In the genomic region with DNA sequence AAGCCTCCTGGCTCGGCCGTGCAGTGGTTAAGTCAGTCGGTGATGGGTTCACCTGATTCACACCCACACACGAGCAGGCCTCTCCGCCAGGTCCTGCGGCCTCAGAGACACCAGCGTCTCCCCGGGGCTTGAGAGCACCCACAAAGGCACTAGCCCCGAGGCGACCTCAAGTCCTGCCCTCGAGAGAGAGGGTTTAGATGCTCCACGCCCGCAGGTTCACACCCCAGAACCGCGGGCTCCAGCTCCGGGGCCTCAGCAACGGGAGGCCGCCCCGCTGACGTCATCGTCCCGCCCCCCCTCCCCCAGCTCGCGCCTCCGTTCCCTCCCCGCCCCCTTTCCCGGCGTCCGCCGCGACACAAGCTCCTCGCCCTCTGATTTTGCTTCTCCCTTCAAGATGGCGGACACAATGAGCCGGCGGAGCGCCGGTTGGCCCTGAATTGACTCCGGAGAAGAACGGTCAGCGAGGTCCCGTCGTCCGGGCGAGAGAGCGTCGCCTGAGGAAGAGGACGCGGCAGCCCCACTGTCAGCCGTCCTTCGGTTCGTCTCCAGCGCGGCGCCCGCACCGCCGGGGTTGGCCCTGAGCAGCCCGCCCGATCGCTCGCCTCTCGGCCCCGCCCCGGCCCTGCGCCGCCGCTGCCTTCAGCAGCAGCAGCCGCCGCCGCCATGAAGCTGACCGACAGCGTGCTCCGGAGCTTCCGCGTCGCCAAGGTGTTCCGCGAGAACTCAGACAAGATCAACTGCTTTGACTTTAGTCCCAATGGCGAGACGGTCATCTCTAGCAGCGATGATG, we compare ENCODE assay signal across 7 mouse cellular contexts. TPM values are rescaled to one million over a fixed set of nuclear protein-coding genes. Genes with fewer than 3 reads are reported as not detected.
DNase-seq lines count a peak whose midpoint lies in the region; ATAC-seq and TF ChIP-seq lines count a peak whose summit lies in the region.

A gene (plus strand): TSS at position 373 of the 790 bp plus-strand sequence.

- H3K4me3 ChIP-seq in intestine, postnatal 0 days (ENCODE audit: low read depth, low read length), result peak within 1 kb of the TSS; percentile 78
- peak within 1 kb of the TSS; percentile 93 for H3K4me3 ChIP-seq in midbrain, embryonic 12.5 days
- peak within 1 kb of the TSS; percentile 80 for H3K4me3 ChIP-seq in small intestine, adult 2 months (ENCODE audit: low read depth, low read length)

- H3K9ac ChIP-seq in intestine, postnatal 0 days (ENCODE audit: low read depth, low read length), result peak within 1 kb of the TSS; percentile 93
- H3K9ac ChIP-seq in midbrain, embryonic 12.5 days (replicated peaks), result peak within 1 kb of the TSS; percentile 96

- H3K4me2 ChIP-seq in intestine, postnatal 0 days (replicated peaks; ENCODE audit: low read depth), result peak within 1 kb of the TSS; percentile 82
- peak within 1 kb of the TSS; percentile 83 for H3K4me2 ChIP-seq in midbrain, embryonic 12.5 days (replicated peaks)

- intact Hi-C loops in left cerebral cortex, postnatal 4 days (cut with DNase I), result no loop called here

- peak; percentile 90 for TF ChIP-seq POLR2A in small intestine, adult 2 months (IDR thresholded peaks at IDR 0.05; ENCODE audit: low read depth, low read length)

- H3K4me1 ChIP-seq in intestine, postnatal 0 days (replicated peaks; ENCODE audit: control insufficient read depth, insufficient read depth, low read length), result 0 out of 2 replicates have a peak, but pooled peaks cover 19% of the 10 kb centered on the region
- peaks cover 28% of the 10 kb centered on the region for H3K4me1 ChIP-seq in midbrain, embryonic 12.5 days
- peaks cover 9% of the 10 kb centered on the region for H3K4me1 ChIP-seq in small intestine, adult 2 months (ENCODE audit: control insufficient read depth, insufficient read depth, insufficient read length, low read length)

- no peaks in the 10 kb centered on the region for H3K9me3 ChIP-seq in intestine, postnatal 0 days (ENCODE audit: control insufficient read depth)
- H3K9me3 ChIP-seq in midbrain, embryonic 12.5 days, result no peaks in the 10 kb centered on the region

- no peaks in the 10 kb centered on the region for H3K36me3 ChIP-seq in intestine, postnatal 0 days (ENCODE audit: control insufficient read depth, insufficient read depth)
- no peaks in the 10 kb centered on the region; the same call in 1 of the 2 replicates for H3K36me3 ChIP-seq in midbrain, embryonic 12.5 days
- H3K36me3 ChIP-seq in small intestine, adult 2 months (ENCODE audit: control insufficient read depth, insufficient read depth, low read length), result no peaks in the 10 kb centered on the region

- H3K27me3 ChIP-seq in intestine, postnatal 0 days (replicated peaks; ENCODE audit: control insufficient read depth, insufficient read depth, low read length), result no peaks in the 10 kb centered on the region
- 0 out of 2 replicates have a peak, but pooled peaks cover 3% of the 10 kb centered on the region for H3K27me3 ChIP-seq in midbrain, embryonic 12.5 days
- no peaks in the 10 kb centered on the region for H3K27me3 ChIP-seq in small intestine, adult 2 months (ENCODE audit: control insufficient read depth, insufficient read depth, low read length)

- peak; percentile 92 for ATAC-seq in intestine, postnatal 0 days
- ATAC-seq in midbrain, embryonic 12.5 days (ENCODE audit: low FRiP score, low read depth), result peak; percentile 89

- H3K27ac ChIP-seq in intestine, postnatal 0 days (ENCODE audit: low read depth, low read length), result peak within 1 kb of the TSS; percentile 97
- peak within 1 kb of the TSS; percentile 97 for H3K27ac ChIP-seq in midbrain, embryonic 12.5 days (replicated peaks)
- H3K27ac ChIP-seq in small intestine, adult 2 months (ENCODE audit: insufficient read depth, low read depth, low read length), result peak within 1 kb of the TSS; percentile 96

- TF ChIP-seq CTCF in intestine, postnatal 0 days (IDR thresholded peaks at IDR 0.05; ENCODE audit: low read depth), result no peak
- TF ChIP-seq CTCF in small intestine, adult 2 months (IDR thresholded peaks at IDR 0.05; ENCODE audit: extremely low read depth, insufficient read length, insufficient replicate concordance, low read depth, low read length), result no peak

- DNase-seq in adrenal gland, adult 2 months, result peak; percentile 93
- DNase-seq in embryo, embryonic 11.5 days (ENCODE audit: low read depth, low spot score), result peak; percentile 88
- peak; percentile 79 to 91 for DNase-seq in gastrocnemius, postnatal 4 days (ENCODE audit: low spot score in 2 of 2)
- DNase-seq in left cerebral cortex, postnatal 4 days, result peak; percentile 93

- 1% methylated on average over 80 of the region's 81 CpGs for WGBS in intestine, postnatal 0 days
- WGBS in midbrain, embryonic 12.5 days, result under 1% methylated on average over 79 of the region's 81 CpGs
- under 1% methylated on average over 77 of the region's 81 CpGs for WGBS in small intestine, adult 2 months

RNA-seq across cellular contexts. Expression of the gene that starts here (rescaled TPM):
- total RNA-seq in adrenal gland, adult 2 months (2021), result 10 to 100 TPM; 66.8 to 75.8 TPM
- 50.5 and 67.4 TPM in 2 replicates for polyA plus RNA-seq in adrenal gland, adult 2 months (2012; rRNA removed)
- 10 to 100 TPM; 60.3 to 62.5 TPM for total RNA-seq in gastrocnemius, postnatal 4 days (2021)
- polyA plus RNA-seq in intestine, postnatal 0 days (2015; fragmentation: Nextera tagmentation; extraction: Ambion mirVana), result 10.6 and 11.3 TPM in 2 replicates
- total RNA-seq in left cerebral cortex, postnatal 4 days (2021), result 100 to 1,000 TPM; 168 to 170 TPM
- polyA plus RNA-seq in midbrain, embryonic 12.5 days (2016; fragmentation: Nextera tagmentation; extraction: Ambion mirVana), result 35.6 and 36.3 TPM in 2 replicates
- 16.9 and 33.1 TPM in 2 replicates for polyA plus RNA-seq in small intestine, adult 2 months (2012; rRNA removed)

Comparison
In these comparisons a context has a peak if more than half of its experiments do, and no peak if none do; other contexts are left out.
1. Peak in every context shown above with its lines: DNase-seq, ATAC-seq, H3K4me3 ChIP-seq and H3K27ac ChIP-seq.